Mouse (Mus musculus) erythroblast, embryonic 14.5 days (primary cell): ENCODE data around the gene Xdh. TPM values are rescaled to one million over a fixed set of nuclear protein-coding genes. Genes with fewer than 3 reads are reported as not detected.

Experiments used
- H3K27me3 ChIP-seq: 2 replicates; pipeline ENCODE4 v1.6.1; 2012; ENCODE audit warnings: inconsistent platforms; ENCODE audit not compliant: control insufficient read depth
- H3K36me3 ChIP-seq: 2 replicates; pipeline ENCODE4 v1.6.1; 2012; ENCODE audit warnings: mild to moderate bottlenecking, inconsistent platforms; ENCODE audit not compliant: control insufficient read depth
- H3K4me1 ChIP-seq: 2 replicates; pipeline ENCODE4 v1.6.1; 2012; ENCODE audit warnings: inconsistent platforms; ENCODE audit not compliant: control insufficient read depth
- H3K4me3 ChIP-seq: replicated peaks from 2 replicates; pipeline ENCODE3; 2012; ENCODE audit warnings: moderate library complexity, mild to moderate bottlenecking, inconsistent platforms
- H3K9me3 ChIP-seq: 2 replicates; pipeline ENCODE4 v1.6.1; 2012; ENCODE audit warnings: low read length, inconsistent platforms, mixed read lengths; ENCODE audit not compliant: control insufficient read depth
- GATA1 ChIP-seq: IDR thresholded peaks from 2 replicates; pipeline ENCODE4 v1.6.1; 2012; ENCODE audit warnings: low read length, inconsistent platforms, mixed read lengths
- TAL1 ChIP-seq: IDR thresholded peaks from 3 replicates; pipeline ENCODE4 v1.6.1; 2012; ENCODE audit warnings: low read length, inconsistent platforms, mixed read lengths
- polyA plus RNA-seq: library from polyadenylated mRNA; stranded (reverse); fragments of >175 nt; gene quantifications from 2 replicates; pipeline ENCODE4 v1.2.3, GENCODE M21; 2012

Xdh gene
- polyA plus RNA-seq, 1 experiment: 0.01 TPM

DNA sequence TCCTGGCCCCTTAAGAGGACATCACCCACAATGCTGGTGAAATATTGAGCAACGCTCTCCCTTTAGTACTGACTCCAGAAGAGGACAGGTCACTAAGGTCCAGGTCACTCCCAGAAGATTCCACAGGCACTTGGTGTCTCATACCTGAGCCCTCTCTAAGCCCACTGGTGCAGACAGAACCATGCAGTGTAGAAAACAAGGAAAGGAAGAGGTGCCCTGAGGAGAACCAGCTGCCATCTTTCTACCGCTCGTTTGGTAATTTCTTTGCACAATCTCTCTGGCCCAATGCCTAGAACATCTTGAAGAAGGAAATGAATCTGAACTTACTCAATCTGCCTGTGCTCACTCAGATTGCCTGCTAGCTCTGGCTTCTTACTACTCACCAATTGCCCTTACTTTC lies 2.0 kb downstream of the Xdh start:
- Histone ChIP-seq H3K4me3 (no peak overlapping the region), H3K36me3 (no peaks in the 10 kb centered on the region), H3K9me3 (no peaks in the 10 kb centered on the region), H3K4me1 (no peaks in the 10 kb centered on the region), H3K27me3 (no peaks in the 10 kb centered on the region)
- no peak for TF ChIP-seq TAL1
- TF ChIP-seq GATA1: no peak

DNA sequence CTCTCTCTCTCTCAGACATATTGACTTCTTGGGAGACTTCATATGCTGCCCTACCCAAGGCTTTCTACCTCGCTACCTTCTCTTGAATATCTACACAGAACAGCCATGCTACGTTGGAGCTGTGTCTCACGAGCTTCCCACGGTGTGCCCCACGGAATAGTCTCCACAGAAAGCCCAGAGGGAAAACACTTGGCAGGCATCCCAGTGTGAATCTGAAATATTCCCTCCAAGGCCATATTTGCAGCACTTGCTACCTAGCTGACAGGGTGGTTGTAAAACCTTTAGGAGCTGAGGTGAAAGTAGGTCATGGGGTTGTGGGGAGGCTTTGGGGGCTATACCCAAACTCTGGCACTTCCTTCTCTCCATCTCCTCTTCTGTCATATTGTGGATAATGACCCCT lies 3.1 kb downstream of the Xdh start:
- TF ChIP-seq TAL1: no peak
- TF ChIP-seq GATA1: no peak
- H3K4me1 ChIP-seq: no peaks in the 10 kb centered on the region
- H3K4me3 ChIP-seq: no peak overlapping the region
- no peaks in the 10 kb centered on the region for H3K36me3 ChIP-seq
- no peaks in the 10 kb centered on the region for H3K27me3 ChIP-seq
- H3K9me3 ChIP-seq: no peaks in the 10 kb centered on the region

DNA sequence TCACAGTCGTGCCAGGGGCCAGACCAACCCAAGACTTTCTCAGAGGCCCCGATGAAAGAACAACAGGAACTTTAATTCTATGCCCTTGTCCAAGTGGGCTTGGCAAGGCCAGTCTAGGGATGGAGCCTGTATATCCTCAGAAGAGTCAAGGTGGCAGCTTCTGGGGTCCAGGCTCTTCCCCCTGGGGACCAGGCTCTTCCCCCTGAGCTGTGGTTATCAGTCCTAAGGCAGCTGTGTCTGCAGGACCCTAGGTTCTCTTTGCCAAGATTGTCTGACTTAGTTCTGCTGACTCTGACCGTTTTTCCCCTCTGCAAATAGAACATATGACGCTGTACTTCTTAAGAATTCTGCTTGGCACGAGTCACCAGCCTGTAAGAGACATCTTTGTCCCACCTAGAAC lies 5.3 kb downstream of the Xdh start:
- Histone ChIP-seq H3K4me3 (no peak overlapping the region), H3K9me3 (no peaks in the 10 kb centered on the region), H3K4me1 (no peaks in the 10 kb centered on the region), H3K27me3 (no peaks in the 10 kb centered on the region), H3K36me3 (no peaks in the 10 kb centered on the region)
- TF ChIP-seq GATA1 (no peak), TAL1 (no peak)

DNA sequence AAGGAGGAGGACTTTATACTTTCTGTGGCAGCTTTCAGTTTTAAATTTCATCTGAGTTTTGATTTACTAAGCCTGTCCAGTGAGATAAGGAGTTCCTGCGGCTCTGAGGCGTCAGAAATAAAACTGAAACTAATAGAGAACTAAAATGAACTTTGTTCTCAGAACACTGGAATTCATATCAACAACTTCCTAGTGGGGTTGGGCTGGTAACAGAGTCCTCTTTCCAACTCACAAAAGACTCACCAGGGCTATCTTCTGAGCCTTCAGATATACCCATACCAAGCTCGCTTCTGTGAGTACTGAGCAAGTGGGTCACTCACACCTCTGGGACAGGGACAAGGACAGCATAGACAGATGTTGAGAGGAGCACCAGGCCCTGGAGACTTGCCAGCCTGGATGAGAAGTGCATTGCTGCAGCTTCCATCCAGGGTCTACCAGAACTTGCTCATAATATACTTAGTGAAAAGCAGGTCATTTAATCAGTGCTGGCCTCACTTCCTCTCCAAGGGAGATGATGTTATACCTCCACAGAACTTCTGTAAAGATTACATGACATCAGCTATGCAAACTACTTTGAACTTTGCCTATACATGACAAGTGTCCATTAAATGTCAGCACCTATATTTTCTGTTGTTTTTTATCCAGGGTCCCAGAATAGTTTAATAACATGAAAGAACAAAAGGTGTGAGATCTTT lies 7.6 kb downstream of the Xdh start:
- Histone ChIP-seq H3K4me3 (no peak overlapping the region), H3K27me3 (no peaks in the 10 kb centered on the region), H3K9me3 (no peaks in the 10 kb centered on the region), H3K36me3 (no peaks in the 10 kb centered on the region), H3K4me1 (no peaks in the 10 kb centered on the region)
- TF ChIP-seq GATA1: no peak
- TF ChIP-seq TAL1: no peak

DNA sequence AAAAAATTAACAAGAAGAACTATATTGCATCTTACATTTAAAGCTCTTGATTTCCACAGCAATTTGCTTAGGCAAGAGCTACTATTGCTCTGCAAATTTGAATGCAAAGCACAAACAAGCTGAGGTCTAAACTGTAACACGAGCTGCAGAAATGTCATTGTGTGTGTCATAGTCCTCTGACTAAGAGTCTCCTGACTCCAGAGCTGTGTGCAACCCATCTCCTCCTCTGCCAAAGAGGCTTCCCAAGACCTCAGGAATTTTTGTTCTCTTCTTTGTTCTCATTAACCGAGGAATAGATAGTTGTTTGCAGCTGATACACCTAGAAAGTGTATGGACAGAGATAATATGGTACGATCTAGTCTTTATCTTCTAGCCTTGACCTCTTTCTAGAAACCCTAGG lies 8.2 kb downstream of the Xdh start:
- H3K27me3 ChIP-seq: no peaks in the 10 kb centered on the region
- TF ChIP-seq TAL1 (no peak), GATA1 (no peak)
- no peaks in the 10 kb centered on the region for H3K9me3 ChIP-seq
- no peaks in the 10 kb centered on the region for H3K4me1 ChIP-seq
- H3K4me3 ChIP-seq: no peak overlapping the region
- no peaks in the 10 kb centered on the region for H3K36me3 ChIP-seq

DNA sequence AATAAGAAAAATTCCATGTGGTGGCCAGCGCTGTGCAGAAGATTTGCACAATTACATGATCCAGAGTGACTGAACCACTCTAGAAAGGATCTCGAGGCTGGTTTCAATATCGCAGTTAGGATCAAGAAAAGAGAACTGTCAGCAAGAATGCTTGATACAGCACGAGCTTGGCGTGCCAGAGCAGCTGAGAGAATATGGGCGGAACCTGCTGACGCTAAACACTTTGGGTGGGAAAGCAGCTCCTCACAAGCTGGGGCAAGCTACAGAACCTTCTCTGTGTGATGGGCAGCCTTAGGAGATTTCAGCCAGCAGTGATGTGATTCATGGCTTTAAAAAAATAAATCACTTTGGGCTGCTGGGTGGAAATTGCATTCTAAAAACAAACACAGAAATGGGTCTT lies 12.9 kb downstream of the Xdh start:
- Histone ChIP-seq H3K9me3 (no peaks in the 10 kb centered on the region), H3K27me3 (no peaks in the 10 kb centered on the region)
- TF ChIP-seq TAL1 (no peak), GATA1 (no peak)

DNA sequence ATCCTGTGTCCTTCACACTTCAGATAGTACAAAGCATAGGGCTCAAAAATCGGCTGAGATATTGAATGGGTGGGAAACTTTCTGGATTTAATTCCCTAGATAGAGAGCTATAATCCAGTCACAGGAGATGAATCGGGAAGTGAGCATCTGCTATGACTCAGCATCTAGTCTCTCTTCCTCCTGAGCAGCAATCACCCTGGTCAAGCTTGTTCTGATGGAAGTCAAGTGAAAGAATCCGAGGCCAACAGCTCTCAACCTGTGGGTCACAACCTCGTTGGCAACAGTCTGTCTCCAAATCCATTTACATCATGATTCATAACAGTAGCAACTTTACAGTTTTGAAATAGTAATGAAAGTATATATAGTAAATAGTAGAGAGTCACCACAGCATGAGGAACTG lies 14.8 kb downstream of the Xdh start:
- Histone ChIP-seq H3K27me3 (no peaks in the 10 kb centered on the region), H3K36me3 (no peaks in the 10 kb centered on the region), H3K4me3 (no peak overlapping the region), H3K9me3 (no peaks in the 10 kb centered on the region), H3K4me1 (no peaks in the 10 kb centered on the region)
- TF ChIP-seq GATA1: no peak
- no peak for TF ChIP-seq TAL1

More for the DNA sequence above, 12.9 kb downstream of the Xdh start:
- Histone ChIP-seq H3K4me3 (no peak overlapping the region), H3K4me1 (no peaks in the 10 kb centered on the region), H3K36me3 (no peaks in the 10 kb centered on the region)

DNA sequence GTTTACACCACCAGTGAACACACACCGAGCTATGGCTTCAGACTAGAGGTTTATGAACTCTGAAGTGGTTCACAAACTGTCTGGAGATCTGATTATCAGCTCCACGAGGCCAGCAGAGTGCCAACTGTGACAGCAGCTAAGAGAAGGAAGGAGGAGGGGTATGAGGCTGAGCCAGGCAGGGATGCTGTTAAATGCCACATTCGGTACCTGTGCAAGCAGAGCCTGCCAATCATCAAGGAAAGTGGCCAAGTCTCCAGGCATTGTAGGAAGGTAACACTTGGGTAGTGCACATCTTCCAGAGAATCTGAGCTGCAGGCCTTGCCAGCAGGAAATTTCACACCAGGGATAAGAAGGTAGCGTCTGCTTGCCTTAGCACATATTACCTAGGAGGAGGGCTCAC lies 15.7 kb downstream of the Xdh start:
- Histone ChIP-seq H3K4me1 (no peaks in the 10 kb centered on the region), H3K27me3 (no peaks in the 10 kb centered on the region), H3K4me3 (no peak overlapping the region), H3K9me3 (no peaks in the 10 kb centered on the region), H3K36me3 (no peaks in the 10 kb centered on the region)
- no peak for TF ChIP-seq GATA1
- no peak for TF ChIP-seq TAL1

DNA sequence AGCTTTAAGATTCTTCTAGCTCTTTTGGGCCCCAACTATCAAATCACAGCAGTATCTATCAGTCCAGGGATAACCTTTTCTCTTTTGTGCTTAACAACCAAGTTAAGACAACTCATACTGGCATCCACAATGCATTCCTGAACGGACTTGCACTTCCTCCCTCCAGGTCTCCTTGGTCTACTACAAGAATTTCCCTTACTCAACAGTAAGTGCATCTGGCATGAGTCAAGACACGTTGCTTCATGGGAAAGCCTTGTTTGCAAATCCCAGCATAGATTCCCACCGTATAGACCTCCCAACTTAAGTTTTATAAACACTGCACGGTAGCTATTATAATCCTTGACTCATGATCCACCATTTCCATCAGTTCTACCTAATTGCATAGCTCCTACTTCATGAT lies 16.4 kb downstream of the Xdh start:
- H3K4me3 ChIP-seq: no peak overlapping the region
- H3K36me3 ChIP-seq: no peaks in the 10 kb centered on the region
- no peaks in the 10 kb centered on the region for H3K9me3 ChIP-seq
- TF ChIP-seq TAL1 (no peak), GATA1 (no peak)
- no peaks in the 10 kb centered on the region for H3K27me3 ChIP-seq
- no peaks in the 10 kb centered on the region for H3K4me1 ChIP-seq

DNA sequence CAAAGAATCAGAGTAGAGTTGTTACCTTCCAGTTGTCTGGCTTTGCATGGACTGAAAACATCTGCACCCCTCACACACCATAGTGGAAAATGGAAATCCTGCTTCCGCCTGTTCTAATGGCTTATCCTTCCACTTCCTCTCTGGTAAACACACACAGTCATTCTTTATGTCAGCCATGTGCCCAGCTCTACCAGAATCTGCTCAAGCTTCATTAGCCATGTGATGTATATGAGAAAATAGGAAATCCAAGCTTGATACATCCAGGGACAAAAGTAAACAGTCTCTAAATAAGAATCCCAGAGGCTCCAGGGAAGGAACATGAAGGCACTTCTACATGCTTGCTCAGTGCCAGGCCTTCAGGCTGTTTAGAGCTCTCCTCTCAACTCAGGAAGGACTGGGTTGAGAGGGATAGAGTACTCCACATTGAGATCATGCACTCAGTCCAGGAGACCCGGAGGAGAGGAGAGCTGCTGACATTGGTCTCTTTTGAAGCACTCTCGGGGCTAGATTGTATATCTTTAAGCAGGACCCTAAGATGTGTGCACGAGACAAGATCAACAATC lies 17.4 kb downstream of the Xdh start:
- Histone ChIP-seq H3K4me3 (no peak overlapping the region), H3K27me3 (no peaks in the 10 kb centered on the region), H3K4me1 (no peaks in the 10 kb centered on the region), H3K36me3 (no peaks in the 10 kb centered on the region), H3K9me3 (no peaks in the 10 kb centered on the region)
- no peak for TF ChIP-seq TAL1
- TF ChIP-seq GATA1: no peak
